9 mouse cellular contexts compared by ENCODE assay signal in the genomic region with DNA sequence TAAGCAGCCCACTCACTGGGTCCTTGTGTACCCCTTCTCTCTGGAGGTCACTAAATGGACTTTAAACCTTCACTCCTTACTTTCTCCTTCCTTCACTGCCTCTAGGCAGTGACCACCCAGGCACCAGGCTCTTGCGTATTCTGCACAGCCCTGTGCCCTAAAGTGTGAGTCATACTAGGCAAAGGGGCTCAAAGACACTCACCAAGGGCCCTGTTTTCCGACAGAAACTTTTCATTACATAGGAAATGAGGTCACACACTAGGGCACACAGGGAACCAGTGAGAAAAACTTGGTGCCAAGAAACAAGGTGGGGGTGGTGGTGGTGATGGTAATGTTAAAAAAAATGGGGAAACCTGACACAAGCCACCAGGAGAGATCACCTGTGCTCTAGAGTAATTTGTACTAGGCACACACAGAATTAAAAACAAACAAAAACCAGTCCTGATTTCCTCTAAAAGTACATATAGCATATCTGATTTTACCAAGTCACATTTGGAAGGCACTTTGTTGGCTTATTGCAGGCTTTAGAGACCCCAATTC. TPM values are rescaled to one million over a fixed set of nuclear protein-coding genes. Genes with fewer than 3 reads are reported as not detected.
DNase-seq lines count a peak whose midpoint lies in the region; ATAC-seq and TF ChIP-seq lines count a peak whose summit lies in the region.
"Had no signal": no experiment of that assay in that cellular context is flagged by ENCODE, and none has a peak within 500 bp of the region (broad histone marks: within the 10 kb centered on the region; RNA-seq: fewer than 3 reads in every experiment).

No protein-coding gene starts in this region.

- TF ChIP-seq POLR2A in lung, adult 2 months (IDR thresholded peaks at IDR 0.05; ENCODE audit: borderline replicate concordance, extremely low read depth, low read depth, low read length): no peak

- peak; percentile 23 to 25 for DNase-seq in adrenal gland, postnatal 36 days
- no peak for DNase-seq in adrenal gland, postnatal 4 days (ENCODE audit: low spot score in 2 of 2)
- peak; percentile 9 for DNase-seq in lung, postnatal 25 days (ENCODE audit: low spot score)
- no peak for DNase-seq in lung, adult 2 months
- peak; percentile 38 for DNase-seq in kidney, postnatal 0 days (ENCODE audit: low spot score)
- peak; percentile 38 for DNase-seq in thymus, postnatal 25 days
- no peak for DNase-seq in ovary, postnatal 36 days (ENCODE audit: low spot score)
- DNase-seq: gastrocnemius, postnatal 25 days had no signal

- ATAC-seq in kidney, postnatal 0 days (replicated peaks; ENCODE audit: low FRiP score, low read depth): peak; percentile 70
- no peak for ATAC-seq in cerebellum, adult (ENCODE audit: insufficient number of reproducible peaks, low FRiP score, low TSS enrichment)

- H3K27me3 ChIP-seq in kidney, postnatal 0 days (ENCODE audit: insufficient read depth, low read length): no peaks in the 10 kb centered on the region

- 41% methylated on average over 2 of the region's 2 CpGs for WGBS in lung, adult 2 months
- WGBS in kidney, postnatal 0 days: 32% methylated on average over 2 of the region's 2 CpGs

- H3K36me3 ChIP-seq in kidney, postnatal 0 days (ENCODE audit: insufficient read depth, low read length): no peaks in the 10 kb centered on the region

- H3K4me2 ChIP-seq in kidney, postnatal 0 days (ENCODE audit: low read length): 0 out of 2 replicates have a peak overlapping the region, but pooled peaks have one; percentile 25

- H3K9me3 ChIP-seq in kidney, postnatal 0 days (replicated peaks; ENCODE audit: low read length): no peaks in the 10 kb centered on the region

- TF ChIP-seq CTCF in lung, adult 2 months (IDR thresholded peaks at IDR 0.05; ENCODE audit: insufficient read depth, low read length): no peak
- TF ChIP-seq CTCF in kidney, postnatal 0 days (IDR thresholded peaks at IDR 0.05; ENCODE audit: low read depth): no peak

- no peak overlapping the region for H3K9ac ChIP-seq in kidney, postnatal 0 days (ENCODE audit: low read depth, low read length)

- H3K4me3 ChIP-seq in lung, adult 2 months (replicated peaks; ENCODE audit: extremely low read depth, low read depth, low read length): no peak overlapping the region
- no peak overlapping the region for H3K4me3 ChIP-seq in kidney, postnatal 0 days (replicated peaks; ENCODE audit: low read depth, low read length)

- H3K27ac ChIP-seq in kidney, postnatal 0 days: peak overlapping the region; percentile 80

- peaks cover 16% of the 10 kb centered on the region for H3K4me1 ChIP-seq in lung, adult 2 months (ENCODE audit: control insufficient read depth, insufficient read depth, low read length)
- H3K4me1 ChIP-seq in kidney, postnatal 0 days (replicated peaks; ENCODE audit: insufficient read depth, low read length): peaks cover 28% of the 10 kb centered on the region; the same call in 1 of the 2 replicates

RNA-seq across cellular contexts. Expression of gene Kremen1, which starts 35.3 kb away (rescaled TPM):
- 10 to 100 TPM; 19.7 to 23.7 TPM for total RNA-seq in adrenal gland, postnatal 36 days (2021)
- total RNA-seq in adrenal gland, postnatal 4 days (2021): 10 to 100 TPM; 26.9 to 27.2 TPM
- 28.6 and 33.2 TPM in 2 replicates for polyA plus RNA-seq in lung, adult 2 months (2012; rRNA removed)
- 18.3 and 20.0 TPM in 2 replicates for polyA plus RNA-seq in kidney, postnatal 0 days (2015; fragmentation: Nextera tagmentation; extraction: Ambion mirVana)

Comparison
In these comparisons a context has a peak if more than half of its experiments do, and no peak if none do; other contexts are left out.
1. DNase-seq: peak in adrenal gland, postnatal 36 days (2 of 2), lung, postnatal 25 days (single experiment), kidney, postnatal 0 days (single experiment) and thymus, postnatal 25 days (single experiment); none in adrenal gland, postnatal 4 days (0 of 2), lung, adult 2 months (single experiment) and ovary, postnatal 36 days (single experiment).